Mouse (Mus musculus): ENCODE measurements around the gene Phf7. TPM values are rescaled to one million over a fixed set of nuclear protein-coding genes. Genes with fewer than 3 reads are reported as not detected.

The Phf7 gene
- polyA plus RNA-seq, 1 experiment, result 2.3 TPM

DNA sequence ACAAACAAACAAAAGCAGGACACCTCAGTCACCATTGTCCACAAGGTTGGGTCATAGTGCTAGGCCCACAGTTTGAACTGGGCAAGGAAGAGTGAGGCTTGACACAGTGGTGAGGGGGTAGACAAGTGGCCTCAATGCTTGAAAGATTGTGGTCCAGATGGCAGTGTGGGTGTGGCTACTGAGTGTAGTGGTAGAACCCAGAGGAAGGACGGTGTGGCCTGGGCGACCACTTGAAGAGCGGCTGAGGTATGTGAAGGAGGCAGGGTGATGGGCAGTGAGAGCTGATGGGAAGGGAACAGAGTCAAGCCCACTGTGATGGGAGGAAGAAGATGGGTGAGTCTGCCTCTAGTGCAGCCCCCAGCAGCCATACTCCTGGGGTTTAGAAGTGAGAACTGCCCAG is 36.4 kb downstream of the Phf7 start:
- no peak for TF ChIP-seq POLR2A (IDR thresholded peaks at IDR 0.05; ENCODE audit: low read depth, low read length)
- no peak for TF ChIP-seq CTCF (IDR thresholded peaks at IDR 0.05; ENCODE audit: extremely low read depth, insufficient read length, insufficient replicate concordance, low read depth, low read length)
- no peak overlapping the region for H3K27ac ChIP-seq (ENCODE audit: insufficient read depth, low read depth, low read length)
- H3K36me3 ChIP-seq (ENCODE audit: control insufficient read depth, insufficient read depth, low read length), result no peaks in the 10 kb centered on the region
- peaks cover 5% of the 10 kb centered on the region for H3K4me1 ChIP-seq (ENCODE audit: control insufficient read depth, insufficient read depth, insufficient read length, low read length)
- 89% methylated on average over 3 of the region's 3 CpGs for WGBS
- no peak overlapping the region for H3K4me3 ChIP-seq (ENCODE audit: low read depth, low read length)
- H3K27me3 ChIP-seq (ENCODE audit: control insufficient read depth, insufficient read depth, low read length), result no peaks in the 10 kb centered on the region

DNA sequence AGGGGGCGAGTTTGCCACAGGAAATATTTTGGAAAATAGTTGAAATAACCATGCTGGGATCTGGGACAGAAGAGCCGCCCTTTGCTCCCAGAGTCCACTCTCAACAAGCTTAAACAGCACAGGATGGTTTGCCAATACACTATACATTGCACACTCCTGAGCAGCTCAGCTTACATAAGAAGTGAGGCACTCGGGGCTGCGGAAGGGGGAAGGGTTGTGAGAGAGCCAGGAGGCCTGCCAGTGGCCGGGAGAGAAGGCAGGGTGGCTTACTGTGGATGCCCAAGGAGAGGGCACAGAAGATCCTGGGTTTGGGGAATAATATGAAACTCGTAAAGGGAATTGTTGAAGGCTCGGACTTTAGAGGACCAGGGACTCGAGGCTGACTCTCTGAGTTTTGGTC is 37.2 kb downstream of the Phf7 start:
- 71% methylated on average over 8 of the region's 8 CpGs for WGBS
- H3K4me3 ChIP-seq (ENCODE audit: low read depth, low read length), result no peak overlapping the region
- H3K36me3 ChIP-seq (ENCODE audit: control insufficient read depth, insufficient read depth, low read length), result no peaks in the 10 kb centered on the region
- H3K27ac ChIP-seq (ENCODE audit: insufficient read depth, low read depth, low read length), result no peak overlapping the region
- peaks cover 5% of the 10 kb centered on the region for H3K4me1 ChIP-seq (ENCODE audit: control insufficient read depth, insufficient read depth, insufficient read length, low read length)
- H3K27me3 ChIP-seq (ENCODE audit: control insufficient read depth, insufficient read depth, low read length), result no peaks in the 10 kb centered on the region
- no peak for TF ChIP-seq POLR2A (IDR thresholded peaks at IDR 0.05; ENCODE audit: low read depth, low read length)
- no peak for TF ChIP-seq CTCF (IDR thresholded peaks at IDR 0.05; ENCODE audit: extremely low read depth, insufficient read length, insufficient replicate concordance, low read depth, low read length)

- H3K4me3 ChIP-seq (ENCODE audit: low read depth, low read length), result no peak overlapping the region
- H3K4me1 ChIP-seq (ENCODE audit: control insufficient read depth, insufficient read depth, insufficient read length, low read length), result peaks cover 2% of the 10 kb centered on the region
- 46% methylated on average over 3 of the region's 3 CpGs for WGBS
- TF ChIP-seq POLR2A (IDR thresholded peaks at IDR 0.05; ENCODE audit: low read depth, low read length) (no peak), CTCF (IDR thresholded peaks at IDR 0.05; ENCODE audit: extremely low read depth, insufficient read length, insufficient replicate concordance, low read depth, low read length) (no peak)
- H3K36me3 ChIP-seq (ENCODE audit: control insufficient read depth, insufficient read depth, low read length), result no peaks in the 10 kb centered on the region
- H3K27me3 ChIP-seq (ENCODE audit: control insufficient read depth, insufficient read depth, low read length), result no peaks in the 10 kb centered on the region
- no peak overlapping the region for H3K27ac ChIP-seq (ENCODE audit: insufficient read depth, low read depth, low read length)
These were observed 38.6 kb downstream of the Phf7 start for GRCm38 (mm10) chr14:31212499-31212898.

GRCm38 (mm10) chr14:31211854-31212253 is 39.3 kb downstream of the Phf7 start:
- no peaks in the 10 kb centered on the region for H3K27me3 ChIP-seq (ENCODE audit: control insufficient read depth, insufficient read depth, low read length)
- no peak for TF ChIP-seq CTCF (IDR thresholded peaks at IDR 0.05; ENCODE audit: extremely low read depth, insufficient read length, insufficient replicate concordance, low read depth, low read length)
- TF ChIP-seq POLR2A (IDR thresholded peaks at IDR 0.05; ENCODE audit: low read depth, low read length), result no peak
- H3K36me3 ChIP-seq (ENCODE audit: control insufficient read depth, insufficient read depth, low read length), result no peaks in the 10 kb centered on the region
- H3K27ac ChIP-seq (ENCODE audit: insufficient read depth, low read depth, low read length), result no peak overlapping the region
- 92% methylated on average over 6 of the region's 6 CpGs for WGBS
- H3K4me3 ChIP-seq (ENCODE audit: low read depth, low read length), result no peak overlapping the region
- H3K4me1 ChIP-seq (ENCODE audit: control insufficient read depth, insufficient read depth, insufficient read length, low read length), result peaks cover 6% of the 10 kb centered on the region; the same call in 1 of the 2 replicates

- Histone ChIP-seq H3K36me3 (ENCODE audit: control insufficient read depth, insufficient read depth, low read length) (no peaks in the 10 kb centered on the region), H3K27ac (ENCODE audit: insufficient read depth, low read depth, low read length) (no peak overlapping the region), H3K4me3 (ENCODE audit: low read depth, low read length) (no peak overlapping the region), H3K27me3 (ENCODE audit: control insufficient read depth, insufficient read depth, low read length) (no peaks in the 10 kb centered on the region), H3K4me1 (ENCODE audit: control insufficient read depth, insufficient read depth, insufficient read length, low read length) (peaks cover 13% of the 10 kb centered on the region; the same call in 1 of the 2 replicates)
- 90% methylated on average over 4 of the region's 4 CpGs for WGBS
- no peak for TF ChIP-seq POLR2A (IDR thresholded peaks at IDR 0.05; ENCODE audit: low read depth, low read length)
- no peak for TF ChIP-seq CTCF (IDR thresholded peaks at IDR 0.05; ENCODE audit: extremely low read depth, insufficient read length, insufficient replicate concordance, low read depth, low read length)
These were observed 42.0 kb downstream of the Phf7 start for GRCm38 (mm10) chr14:31209133-31209557.

DNA sequence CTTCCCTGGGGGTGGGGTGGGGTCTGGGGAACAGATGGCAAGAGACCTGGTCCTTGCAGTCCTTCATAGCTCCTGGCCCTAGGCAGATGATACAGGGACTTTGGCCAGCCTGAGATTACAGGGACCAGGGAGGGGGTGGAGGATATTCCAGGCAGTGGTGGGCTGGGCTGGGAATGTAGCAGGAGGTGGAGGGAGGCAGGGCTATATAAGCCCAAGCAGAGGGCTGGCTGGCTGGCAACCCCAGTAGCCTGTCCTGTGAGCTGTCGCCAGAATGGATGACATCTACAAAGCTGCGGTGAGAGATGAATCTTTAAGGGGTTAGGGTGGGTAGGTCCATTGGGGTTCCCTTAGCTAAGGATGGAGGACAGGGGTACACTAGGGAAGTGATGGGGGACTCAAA is 43.0 kb downstream of the Phf7 start, which contains the start of gene Tnnc1:
Gene Tnnc1, plus strand, starts transcription at position 229 of the 400 bp plus-strand sequence.
- no peak for TF ChIP-seq CTCF (IDR thresholded peaks at IDR 0.05; ENCODE audit: extremely low read depth, insufficient read length, insufficient replicate concordance, low read depth, low read length)
- no peak for TF ChIP-seq POLR2A (IDR thresholded peaks at IDR 0.05; ENCODE audit: low read depth, low read length)
- Histone ChIP-seq H3K27me3 (ENCODE audit: control insufficient read depth, insufficient read depth, low read length) (no peaks in the 10 kb centered on the region), H3K36me3 (ENCODE audit: control insufficient read depth, insufficient read depth, low read length) (peaks cover 6% of the 10 kb centered on the region), H3K4me1 (ENCODE audit: control insufficient read depth, insufficient read depth, insufficient read length, low read length) (peaks cover 13% of the 10 kb centered on the region; the same call in 1 of the 2 replicates), H3K4me3 (ENCODE audit: low read depth, low read length) (peak within 1 kb of the TSS; percentile 98), H3K27ac (ENCODE audit: insufficient read depth, low read depth, low read length) (no peak within 1 kb of the TSS)
- WGBS, result 82% methylated on average over 2 of the region's 2 CpGs

- TF ChIP-seq CTCF (IDR thresholded peaks at IDR 0.05; ENCODE audit: extremely low read depth, insufficient read length, insufficient replicate concordance, low read depth, low read length), result no peak
- TF ChIP-seq POLR2A (IDR thresholded peaks at IDR 0.05; ENCODE audit: low read depth, low read length), result no peak
- H3K27ac ChIP-seq (ENCODE audit: insufficient read depth, low read depth, low read length), result peak overlapping the region; percentile 10; the same call in 1 of the 2 replicates
- H3K4me3 ChIP-seq (ENCODE audit: low read depth, low read length), result peak overlapping the region; percentile 98
- H3K36me3 ChIP-seq (ENCODE audit: control insufficient read depth, insufficient read depth, low read length), result peaks cover 11% of the 10 kb centered on the region
- H3K27me3 ChIP-seq (ENCODE audit: control insufficient read depth, insufficient read depth, low read length), result no peaks in the 10 kb centered on the region
- H3K4me1 ChIP-seq (ENCODE audit: control insufficient read depth, insufficient read depth, insufficient read length, low read length), result peaks cover 13% of the 10 kb centered on the region; the same call in 1 of the 2 replicates
- WGBS, result 58% methylated on average over 13 of the region's 13 CpGs
These were observed 43.9 kb downstream of the Phf7 start for GRCm38 (mm10) chr14:31207070-31207830.
